Mouse (Mus musculus): ENCODE data around the gene Amdhd2.

The Amdhd2 gene

GRCm38 (mm10) chr17:24163176-24163962, at the start of gene Amdhd2:
Gene Amdhd2 (minus strand): TSS chr17:24163766.
- peak; percentile 92 for DNase-seq (ENCODE audit: low spot score)

- no peak for DNase-seq (ENCODE audit: low spot score)
Measured at GRCm38 (mm10) chr17:24213186-24213585, 49.6 kb upstream of the Amdhd2 start.

DNA sequence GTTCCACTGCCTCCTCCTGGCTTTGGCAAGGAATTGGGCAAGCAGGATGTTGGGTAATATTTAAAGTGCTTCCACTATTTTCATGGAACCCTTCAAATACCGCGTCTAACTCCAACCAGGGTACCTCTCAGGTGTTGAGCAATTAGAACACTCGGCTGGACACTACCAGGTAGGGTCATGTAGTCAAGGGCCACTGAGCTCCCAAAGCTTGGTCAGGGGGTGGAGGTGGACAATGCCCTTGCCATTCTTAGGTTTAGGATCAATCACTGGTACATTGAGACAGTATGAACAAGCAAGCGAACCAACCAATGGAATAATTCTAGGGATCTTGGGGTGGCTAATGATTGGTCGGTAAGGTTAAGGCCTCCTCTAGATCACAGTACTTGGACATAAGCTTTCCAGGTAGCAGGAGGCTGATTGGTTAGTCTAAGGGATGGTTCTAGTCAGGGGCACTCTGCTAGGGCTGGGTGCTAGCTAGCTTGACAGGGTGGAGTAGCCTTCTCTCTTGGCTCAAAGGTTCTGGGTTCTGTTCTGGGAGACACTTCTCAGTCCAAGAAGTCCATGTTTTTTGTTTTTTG, 49.0 kb upstream of the Amdhd2 start:
- DNase-seq (ENCODE audit: low spot score) = no peak

DNA sequence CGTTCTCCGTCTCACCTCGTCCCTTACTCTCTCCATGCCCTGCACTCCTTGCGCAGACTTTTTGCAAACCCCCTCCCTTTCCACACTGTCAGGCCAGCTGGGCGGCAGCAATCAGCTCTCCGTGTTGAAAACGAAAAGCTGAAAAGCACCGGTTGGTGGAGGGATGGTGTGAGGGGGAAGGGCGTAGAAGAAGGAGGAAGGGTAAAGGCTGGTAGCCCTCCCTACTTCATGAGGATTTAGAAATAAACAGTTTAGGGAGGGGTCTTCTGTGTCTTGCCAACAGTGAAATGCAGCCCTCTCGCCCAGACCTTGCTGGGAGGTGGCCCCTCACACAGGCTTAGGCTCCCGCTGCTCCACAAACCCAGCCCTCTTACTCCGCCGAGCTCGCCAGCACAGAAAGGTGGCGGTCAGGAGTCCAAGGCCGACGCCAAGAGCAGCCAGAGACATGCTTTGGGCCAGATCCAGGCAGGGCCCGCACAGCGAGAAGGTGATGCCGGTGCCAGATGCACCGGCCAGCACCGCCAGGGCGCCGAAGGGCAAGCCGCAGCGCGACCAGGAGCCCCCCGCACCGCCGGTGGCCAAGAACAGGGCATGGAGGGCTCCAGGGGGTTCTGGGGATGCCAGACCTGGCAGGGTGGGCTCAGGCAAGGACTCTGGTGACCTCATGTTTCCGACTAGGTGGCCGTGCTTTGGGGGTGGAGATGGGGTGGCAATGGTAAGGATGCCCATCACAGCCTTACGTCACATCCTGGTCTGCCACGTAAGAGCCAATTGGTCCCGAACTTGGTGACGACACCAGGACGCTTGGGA, 48.3 kb upstream of the Amdhd2 start:
- no peak for DNase-seq (ENCODE audit: low spot score)

DNA sequence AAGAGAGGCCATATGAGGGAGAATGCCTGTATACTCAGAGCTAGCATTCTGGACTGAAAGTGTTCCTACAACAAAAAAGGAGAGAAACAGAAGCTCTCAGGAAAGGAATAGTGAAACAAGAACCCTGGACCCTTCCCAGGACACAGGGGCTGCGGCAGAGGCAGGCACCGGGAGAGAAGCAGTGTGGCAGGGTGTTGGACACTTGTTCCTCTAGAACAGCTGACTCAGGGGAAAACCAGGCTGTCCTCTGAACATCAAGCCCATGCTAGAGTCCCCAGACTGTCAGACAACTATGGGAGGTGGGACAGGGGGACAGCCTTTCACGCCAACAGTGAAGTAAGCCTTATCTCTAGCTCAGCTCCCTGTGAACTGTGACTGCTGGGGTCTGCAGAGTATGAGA, 47.0 kb upstream of the Amdhd2 start:
- DNase-seq (ENCODE audit: low spot score) = no peak

DNA sequence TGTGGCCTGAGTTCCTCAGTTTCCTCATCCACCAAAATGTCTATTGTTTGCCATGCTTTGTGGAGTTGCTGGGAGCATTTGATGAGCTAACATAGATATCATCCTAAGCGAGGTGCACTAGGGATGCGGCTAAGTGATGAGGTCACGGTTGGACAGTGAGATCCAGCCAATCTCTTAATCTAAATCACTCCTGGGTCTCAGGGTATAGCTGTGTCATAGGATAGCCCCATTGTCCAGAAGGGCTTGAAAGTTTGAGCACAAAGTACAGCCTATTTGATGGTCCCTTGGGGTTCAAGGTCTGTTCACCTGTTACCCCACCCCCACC, 46.3 kb upstream of the Amdhd2 start:
- no peak for DNase-seq (ENCODE audit: low spot score)

DNA sequence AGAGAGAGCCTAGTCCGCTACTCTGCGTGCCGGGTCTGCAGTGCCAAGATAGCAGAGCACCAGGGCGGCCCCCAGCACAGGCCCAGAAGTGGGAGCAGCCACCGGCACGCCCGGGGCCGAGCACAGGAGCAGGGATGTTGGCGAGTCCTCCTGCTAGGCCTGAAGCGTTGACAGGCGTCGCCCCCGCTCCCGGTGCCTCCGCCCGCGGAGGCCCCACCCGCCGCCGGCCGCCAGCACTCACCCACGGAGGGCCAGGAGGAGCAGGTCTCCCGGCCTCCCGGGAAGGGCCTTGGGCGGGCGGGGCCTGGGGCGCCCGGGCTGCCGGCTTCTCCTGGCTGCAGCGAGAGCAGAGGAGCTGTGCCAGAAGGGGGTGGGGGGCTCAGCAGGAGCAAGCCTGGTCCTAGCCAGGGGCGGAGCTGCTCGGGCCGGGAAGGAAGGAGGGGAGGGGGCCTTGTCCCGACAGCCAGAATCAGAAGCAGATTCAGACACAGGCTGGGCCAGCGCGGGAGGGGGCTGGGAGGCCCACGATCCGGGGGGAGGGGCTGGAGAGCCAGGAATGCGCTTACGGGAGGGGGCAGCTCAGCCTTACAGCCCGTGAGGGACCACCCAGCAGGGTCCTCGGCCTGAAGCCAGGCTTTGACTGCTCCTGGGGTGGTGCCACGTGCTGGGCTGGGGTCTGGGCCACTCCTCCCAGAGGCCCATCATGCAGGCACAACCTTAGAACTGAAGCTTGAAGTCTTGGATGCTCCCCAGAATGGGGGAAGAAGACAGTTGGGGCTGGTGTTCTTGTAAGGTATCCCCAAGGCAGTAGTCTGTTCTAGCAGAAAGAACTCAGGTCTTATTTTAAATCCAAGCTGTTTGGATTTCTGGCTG, 45.7 kb upstream of the Amdhd2 start, which contains the start of gene Ntn3:
Gene Ntn3 (minus strand): TSS at position 489 of the 873 bp plus-strand sequence.
- peak; percentile 46 for DNase-seq (ENCODE audit: low spot score)

DNA sequence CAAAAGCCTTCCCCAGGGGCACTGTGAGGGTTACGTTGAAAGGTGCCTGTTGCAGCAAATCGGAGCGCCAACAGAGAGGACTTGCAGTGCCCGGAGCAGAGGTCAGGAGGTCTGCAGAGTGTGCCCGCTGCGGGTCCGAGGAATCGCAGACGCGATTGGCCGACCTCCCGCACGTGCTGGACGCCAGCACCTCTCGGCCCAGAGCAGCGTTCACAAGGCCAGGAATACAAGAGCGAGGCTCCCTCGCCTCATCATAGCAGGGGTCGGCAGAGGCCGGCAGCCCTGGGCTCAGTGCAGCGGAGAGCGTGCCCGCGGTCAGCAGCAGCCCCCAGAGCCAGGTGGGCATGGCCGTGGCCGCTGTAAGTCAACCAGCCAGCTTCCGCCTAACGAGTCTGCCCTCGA, 45.1 kb upstream of the Amdhd2 start:
- DNase-seq (ENCODE audit: low spot score) = peak; percentile 48

DNA sequence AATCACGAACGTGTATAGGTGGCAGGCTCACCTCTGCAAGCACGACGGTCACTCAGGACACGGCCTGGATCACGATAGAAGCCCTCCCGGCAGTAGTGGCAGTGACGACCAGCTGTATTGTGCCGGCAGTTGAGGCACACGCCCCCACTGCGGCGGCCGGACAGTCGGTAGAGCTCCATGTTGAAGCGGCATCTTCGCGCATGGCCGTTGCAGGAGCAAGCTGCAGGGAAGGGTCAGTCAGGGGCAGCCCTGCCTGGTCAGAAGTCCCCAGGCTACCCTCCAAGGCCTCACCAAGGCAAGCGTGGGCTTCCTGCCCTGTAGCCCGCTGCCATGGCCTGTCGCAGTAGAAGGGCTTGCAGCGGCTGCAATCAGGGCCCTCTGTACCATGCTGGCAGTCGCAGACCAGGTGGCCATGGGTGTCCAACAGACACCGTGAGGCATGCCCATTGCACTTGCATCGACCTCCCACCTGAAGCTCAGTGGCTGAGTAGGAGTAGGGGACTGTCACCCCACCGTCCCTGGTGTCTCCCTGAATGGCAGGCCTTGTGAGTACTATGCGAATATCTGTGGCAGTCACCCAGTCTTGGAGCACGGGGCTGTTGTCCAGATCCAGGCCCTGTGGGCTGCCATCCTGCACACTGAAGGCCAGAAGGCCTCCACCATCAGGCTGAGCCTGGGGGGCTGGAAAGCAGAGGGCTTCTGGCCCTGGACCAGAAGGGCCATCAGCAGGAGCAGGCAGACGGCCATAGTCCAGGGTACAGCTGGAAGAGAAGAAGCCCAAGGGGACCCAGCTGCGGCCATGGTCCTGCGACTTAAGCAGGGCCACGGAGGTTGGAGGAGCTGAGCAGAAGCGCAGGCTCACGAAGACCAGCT, 44.4 kb upstream of the Amdhd2 start:
- DNase-seq (ENCODE audit: low spot score) = no peak

- peak; percentile 64 for DNase-seq (ENCODE audit: low spot score)
Measured at GRCm38 (mm10) chr17:24206451-24207351, 43.1 kb upstream of the Amdhd2 start.

DNA sequence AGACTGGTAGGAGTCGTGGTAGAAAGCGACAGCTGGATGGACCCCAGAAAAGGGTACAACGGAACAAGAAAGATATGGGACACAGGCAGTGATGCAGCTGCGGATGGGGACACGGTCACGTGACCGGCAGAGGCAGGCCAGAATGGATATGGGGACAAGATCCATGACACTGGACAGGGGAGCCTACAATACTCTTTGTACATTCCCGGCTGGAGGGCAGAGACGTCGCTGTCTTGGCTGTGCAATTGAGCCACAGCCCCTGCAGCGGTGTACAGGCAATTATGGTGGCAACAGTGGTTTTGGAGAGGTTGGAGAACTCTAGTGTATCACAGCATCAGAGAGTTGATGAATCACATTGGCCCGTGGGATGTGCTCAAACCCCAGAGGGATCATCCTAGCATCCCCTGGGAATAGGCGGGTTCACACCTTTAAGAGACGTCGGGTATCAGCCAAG, 42.4 kb upstream of the Amdhd2 start:
- peak; percentile 43 for DNase-seq (ENCODE audit: low spot score)

DNA sequence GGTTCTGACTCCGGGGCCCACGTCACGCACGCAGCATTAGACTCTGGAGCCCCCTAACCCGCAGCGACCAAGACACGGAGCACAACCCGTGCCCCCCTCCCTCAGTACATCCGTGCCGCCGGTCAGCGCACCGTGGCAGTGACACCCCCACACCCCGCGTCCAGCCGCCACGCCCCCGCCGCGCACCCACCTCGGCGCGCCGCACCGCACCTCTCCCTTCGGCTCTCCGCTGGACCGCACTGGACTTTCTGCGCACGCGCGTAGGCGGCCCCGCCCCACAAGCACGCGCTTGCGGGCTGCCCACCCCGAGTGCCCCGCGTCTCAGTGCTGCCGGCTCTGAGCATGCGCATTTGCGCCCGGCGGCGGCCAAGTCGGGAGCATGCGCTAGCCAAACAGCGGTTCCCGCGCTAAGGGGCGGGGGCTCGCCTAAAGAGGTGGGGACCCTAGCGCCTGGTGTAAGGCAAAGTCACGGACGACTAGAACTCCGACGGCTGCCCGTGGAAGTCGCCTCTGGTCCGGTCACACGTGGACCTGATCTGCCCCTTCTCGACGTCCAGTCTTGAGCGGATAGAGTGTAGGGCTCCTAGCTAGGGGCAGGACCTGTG, 41.8 kb upstream of the Amdhd2 start, which contains the start of gene Tbc1d24:
Gene Tbc1d24 (minus strand): TSS at position 279 of the 605 bp plus-strand sequence.
- DNase-seq (ENCODE audit: low spot score) = peak; percentile 94

- no peak for DNase-seq (ENCODE audit: low spot score)
Measured at GRCm38 (mm10) chr17:24204846-24205245, 41.3 kb upstream of the Amdhd2 start.

GRCm38 (mm10) chr17:24203611-24204534, 40.3 kb upstream of the Amdhd2 start:
- no peak for DNase-seq (ENCODE audit: low spot score)

DNA sequence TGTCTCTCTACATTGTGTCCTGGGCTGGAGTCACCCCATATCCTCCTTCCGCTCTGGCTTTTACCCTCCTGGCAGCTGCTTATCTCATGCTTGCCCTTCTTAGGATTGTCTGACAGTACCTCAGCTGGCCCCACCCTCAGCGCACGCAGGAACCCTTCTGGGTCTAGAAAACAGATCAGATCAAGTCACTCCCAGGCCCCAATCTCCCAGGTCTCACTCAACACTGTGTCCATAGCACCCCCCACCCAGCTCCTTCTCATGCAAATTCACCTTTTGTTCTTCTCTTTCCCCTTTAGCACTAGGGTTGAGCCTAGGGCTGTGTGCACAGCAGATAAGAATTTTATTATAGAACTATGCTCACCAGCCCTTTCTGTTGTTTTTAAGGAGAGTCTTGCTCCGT, 39.5 kb upstream of the Amdhd2 start:
- DNase-seq (ENCODE audit: low spot score) = no peak

DNA sequence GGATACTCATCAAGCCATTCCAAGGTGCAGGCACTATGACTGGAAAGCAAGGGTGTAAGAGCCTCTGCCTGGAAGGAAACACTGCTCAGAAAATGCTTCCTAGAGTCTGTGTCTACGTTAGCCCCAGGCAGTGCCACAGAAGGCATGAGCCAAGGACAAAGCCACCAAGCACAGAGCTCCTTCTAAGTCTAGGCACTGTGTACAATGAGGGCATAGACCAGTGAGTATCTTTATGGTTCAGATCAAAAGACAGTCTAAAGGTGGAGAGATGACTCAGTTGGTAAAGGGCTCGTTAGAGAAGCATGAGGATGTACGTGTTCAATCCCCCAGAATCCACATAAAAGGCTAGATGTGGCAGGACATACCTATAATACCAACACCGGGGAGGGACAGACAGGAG, 37.5 kb upstream of the Amdhd2 start:
- DNase-seq (ENCODE audit: low spot score) = no peak

DNA sequence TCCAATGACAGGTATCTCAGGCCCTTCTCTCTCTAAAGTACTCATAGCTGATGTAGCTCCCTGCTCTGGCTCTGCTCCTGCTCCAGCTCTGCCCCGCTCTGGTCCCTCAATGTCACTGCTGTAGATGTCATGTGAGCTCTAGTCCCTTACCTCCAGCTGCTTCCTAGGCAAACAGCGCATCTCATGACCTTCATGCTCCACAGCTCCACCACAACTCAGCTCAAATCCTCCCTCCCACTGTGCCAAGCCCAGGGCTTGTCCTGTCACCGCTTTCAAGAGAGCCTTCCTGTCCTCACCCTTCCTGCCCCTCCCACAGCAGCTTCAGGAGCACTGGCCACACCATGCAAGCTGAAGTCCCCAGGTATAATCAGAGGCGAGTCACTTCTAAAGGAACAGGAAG, 36.2 kb upstream of the Amdhd2 start:
- DNase-seq (ENCODE audit: low spot score) = no peak

GRCm38 (mm10) chr17:24199252-24199651, 35.7 kb upstream of the Amdhd2 start:
- DNase-seq (ENCODE audit: low spot score) = no peak

All from testis, postnatal 14 days (tissue).